Mouse (Mus musculus): ENCODE measurements at regions not wholly inside any gene's neighbourhood (a gene's known extent, or its start where the extent isn't known, plus 50 kb on each side); places are given as distances from the start of the nearest gene placed in this dataset.

DNA sequence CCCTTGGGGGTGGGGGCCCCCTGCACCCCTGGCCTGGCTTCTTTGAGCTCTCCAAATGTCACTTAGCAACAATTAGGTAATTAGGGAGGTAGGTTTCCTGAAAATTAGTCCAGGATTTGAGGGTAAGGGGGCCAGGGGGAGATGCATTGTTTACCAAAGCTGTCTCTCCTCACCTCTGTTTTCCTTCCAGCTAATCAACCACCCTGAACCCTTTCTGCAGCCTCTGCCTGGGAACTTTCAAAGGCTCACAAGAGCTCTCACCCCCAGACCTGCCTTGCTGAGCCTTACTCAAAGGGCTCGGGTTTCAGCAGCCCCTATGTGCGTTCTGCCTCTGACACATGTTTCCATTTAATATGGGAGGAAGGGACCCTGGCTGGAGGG is 98.4 kb downstream of the Edn3 start:
- 0% methylated on average over 2 of the region's 2 CpGs for WGBS
- Histone ChIP-seq H3K27me3 (ENCODE audit: control insufficient read depth, insufficient read depth, low read length) (no peaks in the 10 kb centered on the region), H3K4me2 (ENCODE audit: low read depth, low read length) (no peak overlapping the region), H3K4me1 (ENCODE audit: control insufficient read depth, insufficient read depth, low read length) (peaks cover 4% of the 10 kb centered on the region), H3K36me3 (replicated peaks; ENCODE audit: control insufficient read depth, insufficient read depth, low read depth, low read length) (no peaks in the 10 kb centered on the region), H3K27ac (replicated peaks; ENCODE audit: low read depth, low read length) (peak overlapping the region; percentile 85), H3K9me3 (replicated peaks; ENCODE audit: control insufficient read depth, low read length) (no peaks in the 10 kb centered on the region), H3K4me3 (ENCODE audit: low read depth, low read length) (no peak overlapping the region), H3K9ac (replicated peaks; ENCODE audit: low read length) (no peak overlapping the region)
- ATAC-seq (replicated peaks; ENCODE audit: insufficient number of reproducible peaks, low FRiP score, low TSS enrichment, low read depth), result peak; percentile 96
- DNase-seq (ENCODE audit: low spot score), result peak; percentile 94

DNA sequence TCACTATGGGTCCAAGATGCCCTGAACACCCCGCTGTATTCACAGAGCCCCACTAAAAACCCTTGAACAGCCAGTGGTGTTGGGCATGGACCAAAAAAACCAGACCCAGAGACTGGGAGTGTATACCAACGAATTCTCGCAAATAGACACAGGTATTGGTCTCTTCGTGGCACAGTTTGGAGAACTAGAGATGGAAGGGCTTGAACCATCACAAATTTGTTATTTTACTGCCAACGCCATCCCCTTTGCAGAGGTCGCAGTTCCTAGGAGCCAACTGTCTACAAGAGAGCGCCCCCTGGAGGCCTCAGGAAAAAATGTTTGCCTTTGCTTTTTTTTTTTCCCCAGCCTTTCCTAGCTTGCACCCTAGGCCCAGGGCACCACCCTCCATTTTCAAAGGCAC is 99.1 kb downstream of the Edn3 start:
- Histone ChIP-seq H3K4me2 (ENCODE audit: low read depth, low read length) (no peak overlapping the region), H3K9ac (replicated peaks; ENCODE audit: low read length) (no peak overlapping the region; the same call in 1 of the 2 replicates), H3K27ac (replicated peaks; ENCODE audit: low read depth, low read length) (peak overlapping the region; percentile 85), H3K36me3 (replicated peaks; ENCODE audit: control insufficient read depth, insufficient read depth, low read depth, low read length) (no peaks in the 10 kb centered on the region), H3K27me3 (ENCODE audit: control insufficient read depth, insufficient read depth, low read length) (no peaks in the 10 kb centered on the region), H3K4me3 (ENCODE audit: low read depth, low read length) (no peak overlapping the region), H3K9me3 (replicated peaks; ENCODE audit: control insufficient read depth, low read length) (no peaks in the 10 kb centered on the region), H3K4me1 (ENCODE audit: control insufficient read depth, insufficient read depth, low read length) (peaks cover 4% of the 10 kb centered on the region)
- 19% methylated on average over 7 of the region's 7 CpGs for WGBS
- DNase-seq (ENCODE audit: low spot score), result peak; percentile 81
- no peak; the same call in 1 of the 2 replicates for ATAC-seq (replicated peaks; ENCODE audit: insufficient number of reproducible peaks, low FRiP score, low TSS enrichment, low read depth)

DNA sequence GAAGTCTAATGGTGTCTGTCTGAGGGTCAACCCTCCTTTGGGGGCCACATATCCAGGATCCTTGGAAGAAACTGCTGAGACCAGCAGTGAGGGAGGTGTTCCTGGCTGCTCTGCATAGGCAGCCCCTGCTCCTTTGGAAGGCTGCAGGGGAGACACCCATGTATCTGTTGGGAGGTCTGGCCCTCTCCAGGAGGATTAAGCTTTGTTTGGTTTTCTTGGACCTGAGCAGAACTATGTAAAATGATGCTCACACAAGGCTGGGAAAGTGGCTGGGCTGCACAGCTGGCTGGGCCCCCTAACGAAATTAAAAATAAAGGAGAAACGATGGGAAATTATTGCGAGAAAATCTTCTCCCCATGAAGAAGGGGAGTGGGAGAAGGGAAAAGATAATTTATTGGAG is 104.2 kb downstream of the Edn3 start:
- 52% methylated on average over 3 of the region's 3 CpGs for WGBS
- DNase-seq (ENCODE audit: low spot score) (no peak), ATAC-seq (replicated peaks; ENCODE audit: insufficient number of reproducible peaks, low FRiP score, low TSS enrichment, low read depth) (no peak)
- Histone ChIP-seq H3K9ac (replicated peaks; ENCODE audit: low read length) (no peak overlapping the region), H3K4me3 (ENCODE audit: low read depth, low read length) (no peak overlapping the region), H3K27ac (replicated peaks; ENCODE audit: low read depth, low read length) (no peak overlapping the region; the same call in 1 of the 2 replicates), H3K4me1 (ENCODE audit: control insufficient read depth, insufficient read depth, low read length) (peaks cover 4% of the 10 kb centered on the region), H3K4me2 (ENCODE audit: low read depth, low read length) (no peak overlapping the region), H3K36me3 (replicated peaks; ENCODE audit: control insufficient read depth, insufficient read depth, low read depth, low read length) (no peaks in the 10 kb centered on the region), H3K27me3 (ENCODE audit: control insufficient read depth, insufficient read depth, low read length) (no peaks in the 10 kb centered on the region), H3K9me3 (replicated peaks; ENCODE audit: control insufficient read depth, low read length) (no peaks in the 10 kb centered on the region)

DNA sequence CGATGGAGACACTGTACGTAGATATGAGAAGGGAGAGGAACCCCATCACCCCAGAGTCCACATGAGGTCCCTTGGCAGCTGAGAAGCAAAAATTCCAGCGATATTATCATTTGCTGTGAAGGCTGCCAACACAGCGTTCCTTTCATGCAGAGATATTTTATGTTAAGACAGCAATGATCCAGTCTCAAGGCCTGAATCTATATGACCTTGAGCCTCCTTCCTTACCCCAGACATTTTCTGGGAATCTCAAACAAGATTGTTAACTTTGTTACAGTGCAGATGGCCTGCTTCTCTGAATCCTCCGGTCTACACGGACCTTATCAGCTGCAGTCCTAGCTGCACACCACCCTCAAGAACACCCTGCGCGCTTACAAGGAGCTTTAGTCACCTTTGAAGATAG is 106.1 kb downstream of the Edn3 start:
- Histone ChIP-seq H3K4me1 (ENCODE audit: control insufficient read depth, insufficient read depth, low read length) (peaks cover 4% of the 10 kb centered on the region), H3K4me2 (ENCODE audit: low read depth, low read length) (no peak overlapping the region), H3K9ac (replicated peaks; ENCODE audit: low read length) (no peak overlapping the region), H3K27me3 (ENCODE audit: control insufficient read depth, insufficient read depth, low read length) (no peaks in the 10 kb centered on the region), H3K27ac (replicated peaks; ENCODE audit: low read depth, low read length) (no peak overlapping the region), H3K36me3 (replicated peaks; ENCODE audit: control insufficient read depth, insufficient read depth, low read depth, low read length) (no peaks in the 10 kb centered on the region), H3K4me3 (ENCODE audit: low read depth, low read length) (no peak overlapping the region), H3K9me3 (replicated peaks; ENCODE audit: control insufficient read depth, low read length) (no peaks in the 10 kb centered on the region)
- DNase-seq (ENCODE audit: low spot score) (no peak), ATAC-seq (replicated peaks; ENCODE audit: insufficient number of reproducible peaks, low FRiP score, low TSS enrichment, low read depth) (no peak)
- WGBS, result 92% methylated on average over 8 of the region's 8 CpGs

DNA sequence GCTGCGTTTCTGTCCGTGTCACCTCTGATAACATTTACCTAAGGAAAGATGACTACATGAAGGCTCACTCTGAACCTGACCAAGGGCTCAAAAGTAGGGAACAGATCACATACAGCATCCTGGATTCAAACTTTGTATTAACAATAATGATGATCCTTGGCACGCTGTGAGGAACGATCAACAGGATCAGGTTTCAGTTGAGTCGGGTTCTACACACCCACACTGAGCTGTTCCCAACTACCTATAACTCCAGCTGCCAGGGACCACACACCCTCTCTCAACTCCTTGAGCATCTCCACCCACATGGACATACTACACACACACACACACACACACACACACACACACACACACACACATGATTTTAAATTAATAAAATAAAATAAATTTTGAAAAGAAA is 107.0 kb downstream of the Edn3 start:
- WGBS, result 37% methylated on average over 5 of the region's 5 CpGs

DNA sequence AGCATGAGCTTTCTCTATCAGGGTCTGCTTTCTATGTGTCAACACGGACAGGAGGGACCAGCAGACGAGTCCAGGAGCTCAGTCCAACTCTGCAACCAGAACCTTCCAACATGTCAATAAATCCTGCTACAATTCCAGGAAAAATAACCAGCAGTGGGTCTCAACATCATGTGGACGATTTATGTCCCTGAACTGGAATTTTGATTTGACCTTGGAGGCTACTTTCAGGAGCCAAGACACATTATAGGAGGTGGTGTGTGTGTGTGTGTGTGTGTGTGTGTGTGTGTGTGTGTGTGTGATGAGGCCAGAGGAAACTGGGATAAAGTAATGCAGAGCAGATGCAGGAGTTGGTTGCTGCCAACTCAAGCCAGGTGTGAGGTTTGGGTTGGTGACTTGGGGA is 107.8 kb downstream of the Edn3 start:
- no peak overlapping the region; the same call in 1 of the 2 replicates for H3K27ac ChIP-seq (replicated peaks; ENCODE audit: low read depth, low read length)
- no peak overlapping the region for H3K9ac ChIP-seq (replicated peaks; ENCODE audit: low read length)
- no peaks in the 10 kb centered on the region for H3K36me3 ChIP-seq (replicated peaks; ENCODE audit: control insufficient read depth, insufficient read depth, low read depth, low read length)
- H3K4me2 ChIP-seq (ENCODE audit: low read depth, low read length), result no peak overlapping the region
- H3K27me3 ChIP-seq (ENCODE audit: control insufficient read depth, insufficient read depth, low read length), result no peaks in the 10 kb centered on the region
- DNase-seq (ENCODE audit: low spot score), result no peak
- 49% methylated on average over 3 of the region's 3 CpGs for WGBS
- H3K9me3 ChIP-seq (replicated peaks; ENCODE audit: control insufficient read depth, low read length), result no peaks in the 10 kb centered on the region
- peaks cover 7% of the 10 kb centered on the region for H3K4me1 ChIP-seq (ENCODE audit: control insufficient read depth, insufficient read depth, low read length)
- no peak overlapping the region for H3K4me3 ChIP-seq (ENCODE audit: low read depth, low read length)
- no peak for ATAC-seq (replicated peaks; ENCODE audit: insufficient number of reproducible peaks, low FRiP score, low TSS enrichment, low read depth)

More for the DNA sequence above, 107.0 kb downstream of the Edn3 start:
- DNase-seq (ENCODE audit: low spot score) (no peak), ATAC-seq (replicated peaks; ENCODE audit: insufficient number of reproducible peaks, low FRiP score, low TSS enrichment, low read depth) (no peak)
- Histone ChIP-seq H3K4me3 (ENCODE audit: low read depth, low read length) (no peak overlapping the region), H3K9me3 (replicated peaks; ENCODE audit: control insufficient read depth, low read length) (no peaks in the 10 kb centered on the region), H3K27ac (replicated peaks; ENCODE audit: low read depth, low read length) (no peak overlapping the region), H3K36me3 (replicated peaks; ENCODE audit: control insufficient read depth, insufficient read depth, low read depth, low read length) (no peaks in the 10 kb centered on the region), H3K4me2 (ENCODE audit: low read depth, low read length) (no peak overlapping the region), H3K9ac (replicated peaks; ENCODE audit: low read length) (no peak overlapping the region), H3K4me1 (ENCODE audit: control insufficient read depth, insufficient read depth, low read length) (peaks cover 7% of the 10 kb centered on the region), H3K27me3 (ENCODE audit: control insufficient read depth, insufficient read depth, low read length) (no peaks in the 10 kb centered on the region)

DNA sequence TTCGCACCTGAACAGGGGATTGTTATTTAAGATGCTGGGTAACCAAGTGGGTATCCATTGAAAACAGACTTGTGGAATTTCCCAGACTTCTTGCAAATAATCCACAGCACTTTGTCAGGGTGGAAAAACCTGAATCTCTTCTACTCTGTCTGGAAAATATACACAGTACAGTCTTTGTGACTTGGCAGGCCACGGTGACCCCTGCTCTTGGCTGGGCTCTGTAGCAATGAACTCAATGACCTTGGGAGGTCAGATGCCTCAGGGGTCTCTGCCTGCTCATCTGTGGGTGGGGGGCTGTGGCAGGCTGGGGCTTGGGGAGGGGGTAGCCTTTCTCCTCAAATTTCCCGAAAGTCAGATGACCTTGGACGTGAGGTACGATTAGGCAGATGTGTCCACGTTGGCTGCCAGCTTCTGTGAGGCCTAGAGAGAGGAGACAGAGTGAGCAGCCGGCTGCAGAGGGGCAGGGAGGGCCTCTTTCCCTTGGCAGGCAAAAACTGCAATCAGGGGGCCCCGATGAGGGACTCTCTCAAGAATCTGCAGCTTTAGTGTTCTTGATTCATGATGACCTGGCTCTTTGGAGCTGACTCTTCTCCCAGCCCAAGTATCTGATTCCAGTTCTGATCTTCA is 108.4 kb downstream of the Edn3 start:
- Histone ChIP-seq H3K9me3 (replicated peaks; ENCODE audit: control insufficient read depth, low read length) (no peaks in the 10 kb centered on the region), H3K4me3 (ENCODE audit: low read depth, low read length) (no peak overlapping the region), H3K27me3 (ENCODE audit: control insufficient read depth, insufficient read depth, low read length) (no peaks in the 10 kb centered on the region), H3K4me2 (ENCODE audit: low read depth, low read length) (no peak overlapping the region), H3K4me1 (ENCODE audit: control insufficient read depth, insufficient read depth, low read length) (peaks cover 7% of the 10 kb centered on the region), H3K27ac (replicated peaks; ENCODE audit: low read depth, low read length) (peak overlapping the region; percentile 35; the same call in 1 of the 2 replicates), H3K9ac (replicated peaks; ENCODE audit: low read length) (peak overlapping the region; percentile 39; the same call in 1 of the 2 replicates), H3K36me3 (replicated peaks; ENCODE audit: control insufficient read depth, insufficient read depth, low read depth, low read length) (no peaks in the 10 kb centered on the region)
- DNase-seq (ENCODE audit: low spot score) (no peak), ATAC-seq (replicated peaks; ENCODE audit: insufficient number of reproducible peaks, low FRiP score, low TSS enrichment, low read depth) (no peak)
- WGBS, result 29% methylated on average over 8 of the region's 8 CpGs

DNA sequence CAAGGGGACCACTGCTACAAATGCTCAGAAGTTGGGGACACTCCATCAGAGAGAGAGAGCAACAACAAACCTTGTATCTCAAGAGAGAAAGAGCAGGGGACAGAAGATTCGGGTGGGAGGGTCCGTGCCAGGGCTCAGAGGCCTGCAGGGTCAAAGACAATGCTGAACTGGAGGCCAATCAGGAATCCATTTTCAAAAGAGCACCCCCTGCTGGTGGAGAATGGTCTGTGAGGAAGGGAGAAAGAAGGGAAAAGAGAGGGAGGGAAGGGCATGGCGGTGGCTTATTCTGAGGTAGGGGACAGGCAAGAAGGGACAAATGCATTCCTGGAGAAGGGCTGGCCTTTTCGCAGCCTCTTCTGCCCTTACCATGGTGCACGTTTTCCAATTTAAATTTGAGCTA is 109.9 kb downstream of the Edn3 start:
- WGBS, result 57% methylated on average over 5 of the region's 5 CpGs
- no peak overlapping the region for H3K27ac ChIP-seq (replicated peaks; ENCODE audit: low read depth, low read length)
- DNase-seq (ENCODE audit: low spot score) (no peak), ATAC-seq (replicated peaks; ENCODE audit: insufficient number of reproducible peaks, low FRiP score, low TSS enrichment, low read depth) (no peak)
- H3K4me1 ChIP-seq (ENCODE audit: control insufficient read depth, insufficient read depth, low read length), result peaks cover 7% of the 10 kb centered on the region
- H3K27me3 ChIP-seq (ENCODE audit: control insufficient read depth, insufficient read depth, low read length), result no peaks in the 10 kb centered on the region
- H3K36me3 ChIP-seq (replicated peaks; ENCODE audit: control insufficient read depth, insufficient read depth, low read depth, low read length), result no peaks in the 10 kb centered on the region
- H3K9me3 ChIP-seq (replicated peaks; ENCODE audit: control insufficient read depth, low read length), result no peaks in the 10 kb centered on the region
- no peak overlapping the region for H3K4me2 ChIP-seq (ENCODE audit: low read depth, low read length)
- no peak overlapping the region for H3K4me3 ChIP-seq (ENCODE audit: low read depth, low read length)
- H3K9ac ChIP-seq (replicated peaks; ENCODE audit: low read length), result no peak overlapping the region
